Mouse (Mus musculus) CH12.LX (cell line): ENCODE results near the gene Ltb.

Source experiments
- CTCF ChIP-seq, 2 experiments: IDR thresholded peaks in 1 of 2; conservative IDR thresholded peaks in 1 of 2; 2 replicates each; pipeline ENCODE4 v1.5.1; 2011 to 2012; ENCODE audit warnings: low read depth in 2 of 2, low read length in 2 of 2, improper control_type of control experiment in 1 of 2, inconsistent platforms in 1 of 2, mild to moderate bottlenecking in 1 of 2, moderate library complexity in 1 of 2
- ELF1 ChIP-seq: IDR thresholded peaks from 2 replicates; pipeline ENCODE4 v1.6.1; 2014; ENCODE audit warnings: low read depth, mild to moderate bottlenecking, inconsistent platforms, low read length, improper control_type of control experiment
- EP300 ChIP-seq: IDR thresholded peaks from 2 replicates; pipeline ENCODE4 v1.6.1; 2011; ENCODE audit warnings: low read length, improper control_type of control experiment
- MYC ChIP-seq: IDR thresholded peaks from 2 replicates; pipeline ENCODE4 v1.6.1; 2011; ENCODE audit warnings: low read depth, mild to moderate bottlenecking, improper control_type of control experiment, low read length
- POLR2A ChIP-seq: IDR thresholded peaks from 2 replicates; pipeline ENCODE4 v1.6.1; 2011; ENCODE audit warnings: low read depth, mild to moderate bottlenecking, improper control_type of control experiment, low read length
- RAD21 ChIP-seq: IDR thresholded peaks from 2 replicates; pipeline ENCODE4 v1.6.1; 2011; ENCODE audit warnings: low read depth, mild to moderate bottlenecking, low read length, improper control_type of control experiment, moderate library complexity
- USF1 ChIP-seq: IDR thresholded peaks from 2 replicates; pipeline ENCODE4 v1.6.1; 2014; ENCODE audit warnings: low read depth, mild to moderate bottlenecking, inconsistent platforms, low read length, improper control_type of control experiment
- USF2 ChIP-seq: conservative IDR thresholded peaks from 2 replicates; pipeline ENCODE4 v1.6.1; 2011; ENCODE audit warnings: low read depth, low read length, improper control_type of control experiment
- ZMIZ1 ChIP-seq: IDR thresholded peaks from 2 replicates; pipeline ENCODE4 v1.6.1; 2012; ENCODE audit warnings: low read depth, mild to moderate bottlenecking, inconsistent platforms, low read length, improper control_type of control experiment
- ZNF384 ChIP-seq: IDR thresholded peaks from 2 replicates; pipeline ENCODE4 v1.6.1; 2012; ENCODE audit warnings: low read depth, low read length, improper control_type of control experiment, inconsistent platforms

GRCm38 (mm10) chr17:35153931-35154330 lies 40.3 kb upstream of the Ltb start:
- no peak for TF ChIP-seq USF1
- TF ChIP-seq CTCF (conservative IDR thresholded peaks at IDR 0.05 in 1 of 2, IDR thresholded peaks at IDR 0.05 in 1 of 2; ENCODE audit: low read depth in 2 of 2, low read length in 2 of 2), result no peak
- no peak for TF ChIP-seq USF2
- no peak for TF ChIP-seq RAD21
- TF ChIP-seq ZNF384, result no peak
- no peak for TF ChIP-seq POLR2A
- TF ChIP-seq EP300, result no peak
- no peak for TF ChIP-seq ELF1
- TF ChIP-seq ZMIZ1, result no peak
- TF ChIP-seq MYC, result no peak
